Mouse (Mus musculus): ENCODE data around the gene Slc39a9.

- no peak for TF ChIP-seq CTCF (IDR thresholded peaks at IDR 0.05; ENCODE audit: extremely low read depth, insufficient read length, insufficient replicate concordance, low read depth, low read length)
- TF ChIP-seq POLR2A (IDR thresholded peaks at IDR 0.05; ENCODE audit: low read depth, low read length), result no peak
These were observed 44.9 kb upstream of the Slc39a9 start for GRCm38 (mm10) chr12:80598756-80599155.

Measured in small intestine, adult 2 months (tissue).